Mouse (Mus musculus): Measurements from ENCODE around the gene Cdh26. TPM values are rescaled to one million over a fixed set of nuclear protein-coding genes. Genes with fewer than 3 reads are reported as not detected.

Gene Cdh26
- polyA plus RNA-seq, 1 experiment from 2014 or later = 0.54 TPM

DNA sequence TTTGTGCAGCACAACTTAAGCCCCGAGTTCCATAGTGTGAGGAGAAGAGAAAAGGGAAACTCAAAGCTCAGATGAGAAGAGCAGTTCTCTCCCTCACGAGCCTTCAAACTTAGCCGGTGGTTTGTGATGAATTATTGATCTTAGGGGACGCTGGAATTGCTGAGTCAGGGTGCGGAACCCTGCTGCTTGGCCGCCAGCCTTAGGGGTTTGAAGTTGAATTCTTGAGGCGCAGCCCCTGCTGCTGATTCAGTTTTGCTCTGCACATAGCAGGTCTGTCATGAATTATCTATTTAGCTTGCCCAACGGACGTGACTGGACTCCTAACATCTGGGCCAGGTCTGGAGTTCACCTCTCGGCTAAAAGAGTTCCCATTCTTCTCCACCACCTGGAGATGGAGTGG is 53.1 kb downstream of the Cdh26 start:
- WGBS = 55% methylated on average over 10 of the region's 10 CpGs
- DNase-seq (ENCODE audit: low spot score) = no peak
- H3K27me3 ChIP-seq (ENCODE audit: control insufficient read depth, insufficient read depth, low read length) = no peaks in the 10 kb centered on the region

GRCm38 (mm10) chr2:178488276-178488675 is 57.9 kb downstream of the Cdh26 start:
- no peaks in the 10 kb centered on the region for H3K9me3 ChIP-seq (ENCODE audit: control insufficient read depth, low read length)
- H3K27ac ChIP-seq (ENCODE audit: low read depth, low read length) = no peak overlapping the region
- no peak overlapping the region for H3K4me3 ChIP-seq (ENCODE audit: low read depth, low read length)
- H3K36me3 ChIP-seq (ENCODE audit: control insufficient read depth, insufficient read depth, low read length) = no peaks in the 10 kb centered on the region
- H3K4me1 ChIP-seq (replicated peaks; ENCODE audit: control insufficient read depth, insufficient read depth, low read length) = no peaks in the 10 kb centered on the region
- H3K27me3 ChIP-seq (ENCODE audit: control insufficient read depth, insufficient read depth, low read length) = no peaks in the 10 kb centered on the region
- ATAC-seq (ENCODE audit: low FRiP score) (no peak), DNase-seq (ENCODE audit: low spot score) (no peak)
- 88% methylated on average over 4 of the region's 4 CpGs for WGBS
- no peak overlapping the region for H3K9ac ChIP-seq (ENCODE audit: low read depth, low read length)
- H3K4me2 ChIP-seq (replicated peaks; ENCODE audit: low read depth, low read length) = no peak overlapping the region

More for the DNA sequence above, 53.1 kb downstream of the Cdh26 start:
- Histone ChIP-seq H3K9me3 (ENCODE audit: control insufficient read depth, low read length) (no peaks in the 10 kb centered on the region), H3K9ac (ENCODE audit: low read depth, low read length) (no peak overlapping the region), H3K4me1 (replicated peaks; ENCODE audit: control insufficient read depth, insufficient read depth, low read length) (no peaks in the 10 kb centered on the region), H3K36me3 (ENCODE audit: control insufficient read depth, insufficient read depth, low read length) (no peaks in the 10 kb centered on the region), H3K27ac (ENCODE audit: low read depth, low read length) (no peak overlapping the region), H3K4me2 (replicated peaks; ENCODE audit: low read depth, low read length) (no peak overlapping the region), H3K4me3 (ENCODE audit: low read depth, low read length) (no peak overlapping the region)
- ATAC-seq (ENCODE audit: low FRiP score) = no peak

- H3K27me3 ChIP-seq (ENCODE audit: control insufficient read depth, insufficient read depth, low read length) = no peaks in the 10 kb centered on the region
- no peak overlapping the region for H3K27ac ChIP-seq (ENCODE audit: low read depth, low read length)
- no peaks in the 10 kb centered on the region for H3K4me1 ChIP-seq (replicated peaks; ENCODE audit: control insufficient read depth, insufficient read depth, low read length)
- WGBS = 68% methylated on average over 9 of the region's 9 CpGs
- H3K4me2 ChIP-seq (replicated peaks; ENCODE audit: low read depth, low read length) = no peak overlapping the region
- H3K4me3 ChIP-seq (ENCODE audit: low read depth, low read length) = no peak overlapping the region
- ATAC-seq (ENCODE audit: low FRiP score) (no peak), DNase-seq (ENCODE audit: low spot score) (no peak)
- no peak overlapping the region for H3K9ac ChIP-seq (ENCODE audit: low read depth, low read length)
- no peaks in the 10 kb centered on the region for H3K9me3 ChIP-seq (ENCODE audit: control insufficient read depth, low read length)
- H3K36me3 ChIP-seq (ENCODE audit: control insufficient read depth, insufficient read depth, low read length) = no peaks in the 10 kb centered on the region
Observed at GRCm38 (mm10) chr2:178490245-178490920, 60.1 kb downstream of the Cdh26 start.

DNA sequence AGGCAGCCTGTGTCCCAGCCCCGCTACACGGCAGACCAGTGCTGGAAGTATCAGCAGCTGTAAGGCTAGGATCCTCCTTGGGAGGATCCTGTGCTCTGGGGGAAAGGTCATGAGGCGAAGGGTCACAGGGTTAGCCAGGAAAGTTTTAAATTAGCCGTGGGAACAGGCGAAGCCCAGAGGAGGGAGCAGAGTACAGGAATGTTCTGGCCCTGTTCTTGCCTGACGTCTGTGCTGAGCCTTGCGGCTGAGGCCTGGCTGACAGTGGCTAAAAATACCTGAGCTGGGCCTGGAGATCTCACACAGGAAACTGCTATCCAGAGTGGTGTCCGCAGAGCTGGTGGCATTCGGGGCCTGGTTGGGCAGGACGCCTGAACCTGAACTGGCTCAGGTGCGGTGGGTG is 63.7 kb downstream of the Cdh26 start:
- Histone ChIP-seq H3K36me3 (ENCODE audit: control insufficient read depth, insufficient read depth, low read length) (no peaks in the 10 kb centered on the region), H3K4me2 (replicated peaks; ENCODE audit: low read depth, low read length) (no peak overlapping the region), H3K9ac (ENCODE audit: low read depth, low read length) (no peak overlapping the region), H3K9me3 (ENCODE audit: control insufficient read depth, low read length) (no peaks in the 10 kb centered on the region), H3K27me3 (ENCODE audit: control insufficient read depth, insufficient read depth, low read length) (no peaks in the 10 kb centered on the region), H3K27ac (ENCODE audit: low read depth, low read length) (no peak overlapping the region), H3K4me3 (ENCODE audit: low read depth, low read length) (no peak overlapping the region), H3K4me1 (replicated peaks; ENCODE audit: control insufficient read depth, insufficient read depth, low read length) (no peaks in the 10 kb centered on the region)
- ATAC-seq (ENCODE audit: low FRiP score) (no peak), DNase-seq (ENCODE audit: low spot score) (no peak)
- 60% methylated on average over 11 of the region's 11 CpGs for WGBS

- 81% methylated on average over 2 of the region's 2 CpGs for WGBS
- DNase-seq (ENCODE audit: low spot score) = no peak
- no peak overlapping the region for H3K4me3 ChIP-seq (ENCODE audit: low read depth, low read length)
- H3K27me3 ChIP-seq (ENCODE audit: control insufficient read depth, insufficient read depth, low read length) = no peaks in the 10 kb centered on the region
- no peaks in the 10 kb centered on the region for H3K36me3 ChIP-seq (ENCODE audit: control insufficient read depth, insufficient read depth, low read length)
- no peak for ATAC-seq (ENCODE audit: low FRiP score)
- no peak overlapping the region for H3K27ac ChIP-seq (ENCODE audit: low read depth, low read length)
- H3K9ac ChIP-seq (ENCODE audit: low read depth, low read length) = no peak overlapping the region
- H3K4me2 ChIP-seq (replicated peaks; ENCODE audit: low read depth, low read length) = no peak overlapping the region
- no peaks in the 10 kb centered on the region for H3K4me1 ChIP-seq (replicated peaks; ENCODE audit: control insufficient read depth, insufficient read depth, low read length)
- no peaks in the 10 kb centered on the region for H3K9me3 ChIP-seq (ENCODE audit: control insufficient read depth, low read length)
Observed at GRCm38 (mm10) chr2:178495816-178496215, 65.5 kb downstream of the Cdh26 start.

DNA sequence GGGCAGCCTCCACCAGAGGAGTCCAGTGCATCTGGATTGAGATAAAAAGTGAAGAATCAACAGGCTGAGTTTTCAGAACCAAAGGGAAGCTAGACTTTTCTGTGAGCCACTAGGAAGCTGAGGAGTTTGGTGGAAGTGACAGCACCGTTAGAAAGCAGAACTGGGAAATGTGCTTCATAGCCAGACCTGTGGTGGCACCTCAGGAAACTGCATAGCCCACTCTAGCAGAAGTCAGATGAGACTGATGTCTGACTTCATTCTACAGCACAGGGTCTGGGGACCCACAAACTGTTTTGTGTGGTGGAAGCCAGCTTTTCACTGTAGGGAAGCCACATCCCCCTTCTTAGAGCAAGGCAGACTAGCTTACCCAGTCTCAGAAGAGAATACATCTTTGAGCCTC is 67.6 kb downstream of the Cdh26 start:
- no peaks in the 10 kb centered on the region for H3K36me3 ChIP-seq (ENCODE audit: control insufficient read depth, insufficient read depth, low read length)
- no peaks in the 10 kb centered on the region for H3K9me3 ChIP-seq (ENCODE audit: control insufficient read depth, low read length)
- H3K4me3 ChIP-seq (ENCODE audit: low read depth, low read length) = no peak overlapping the region
- H3K9ac ChIP-seq (ENCODE audit: low read depth, low read length) = no peak overlapping the region
- no peak overlapping the region for H3K27ac ChIP-seq (ENCODE audit: low read depth, low read length)
- H3K27me3 ChIP-seq (ENCODE audit: control insufficient read depth, insufficient read depth, low read length) = no peaks in the 10 kb centered on the region
- ATAC-seq (ENCODE audit: low FRiP score) (no peak), DNase-seq (ENCODE audit: low spot score) (no peak)
- 84% methylated on average over 1 of the region's 1 CpGs for WGBS
- no peak overlapping the region for H3K4me2 ChIP-seq (replicated peaks; ENCODE audit: low read depth, low read length)
- no peaks in the 10 kb centered on the region for H3K4me1 ChIP-seq (replicated peaks; ENCODE audit: control insufficient read depth, insufficient read depth, low read length)

- WGBS = 77% methylated on average over 5 of the region's 5 CpGs
- no peak overlapping the region for H3K4me2 ChIP-seq (replicated peaks; ENCODE audit: low read depth, low read length)
- no peak overlapping the region for H3K9ac ChIP-seq (ENCODE audit: low read depth, low read length)
- H3K9me3 ChIP-seq (ENCODE audit: control insufficient read depth, low read length) = no peaks in the 10 kb centered on the region
- no peak overlapping the region for H3K27ac ChIP-seq (ENCODE audit: low read depth, low read length)
- H3K4me3 ChIP-seq (ENCODE audit: low read depth, low read length) = no peak overlapping the region
- H3K36me3 ChIP-seq (ENCODE audit: control insufficient read depth, insufficient read depth, low read length) = no peaks in the 10 kb centered on the region
- DNase-seq (ENCODE audit: low spot score) (no peak), ATAC-seq (ENCODE audit: low FRiP score) (no peak)
- H3K4me1 ChIP-seq (replicated peaks; ENCODE audit: control insufficient read depth, insufficient read depth, low read length) = no peaks in the 10 kb centered on the region
- no peaks in the 10 kb centered on the region for H3K27me3 ChIP-seq (ENCODE audit: control insufficient read depth, insufficient read depth, low read length)
Observed at GRCm38 (mm10) chr2:178498409-178498808, 68.1 kb downstream of the Cdh26 start.

- DNase-seq (ENCODE audit: low spot score) (no peak), ATAC-seq (ENCODE audit: low FRiP score) (no peak)
- no peak overlapping the region for H3K4me2 ChIP-seq (replicated peaks; ENCODE audit: low read depth, low read length)
- H3K36me3 ChIP-seq (ENCODE audit: control insufficient read depth, insufficient read depth, low read length) = no peaks in the 10 kb centered on the region
- H3K4me3 ChIP-seq (ENCODE audit: low read depth, low read length) = no peak overlapping the region
- H3K27me3 ChIP-seq (ENCODE audit: control insufficient read depth, insufficient read depth, low read length) = no peaks in the 10 kb centered on the region
- no peaks in the 10 kb centered on the region for H3K4me1 ChIP-seq (replicated peaks; ENCODE audit: control insufficient read depth, insufficient read depth, low read length)
- H3K9ac ChIP-seq (ENCODE audit: low read depth, low read length) = no peak overlapping the region
- no peaks in the 10 kb centered on the region for H3K9me3 ChIP-seq (ENCODE audit: control insufficient read depth, low read length)
- no peak overlapping the region for H3K27ac ChIP-seq (ENCODE audit: low read depth, low read length)
- 83% methylated on average over 10 of the region's 10 CpGs for WGBS
Observed at GRCm38 (mm10) chr2:178502469-178502868, 72.1 kb downstream of the Cdh26 start.

- WGBS = 62% methylated on average over 12 of the region's 12 CpGs
- no peak overlapping the region for H3K27ac ChIP-seq (ENCODE audit: low read depth, low read length)
- no peaks in the 10 kb centered on the region for H3K4me1 ChIP-seq (replicated peaks; ENCODE audit: control insufficient read depth, insufficient read depth, low read length)
- DNase-seq (ENCODE audit: low spot score) (no peak), ATAC-seq (ENCODE audit: low FRiP score) (no peak)
- H3K9ac ChIP-seq (ENCODE audit: low read depth, low read length) = no peak overlapping the region
- no peak overlapping the region for H3K4me3 ChIP-seq (ENCODE audit: low read depth, low read length)
- H3K27me3 ChIP-seq (ENCODE audit: control insufficient read depth, insufficient read depth, low read length) = no peaks in the 10 kb centered on the region
- H3K9me3 ChIP-seq (ENCODE audit: control insufficient read depth, low read length) = no peaks in the 10 kb centered on the region
- no peaks in the 10 kb centered on the region for H3K36me3 ChIP-seq (ENCODE audit: control insufficient read depth, insufficient read depth, low read length)
- no peak overlapping the region for H3K4me2 ChIP-seq (replicated peaks; ENCODE audit: low read depth, low read length)
Observed at GRCm38 (mm10) chr2:178506056-178506455, 75.7 kb downstream of the Cdh26 start.

Data from hindbrain, embryonic 11.5 days (tissue).